13 mouse cellular contexts compared by ENCODE assay signal in the genomic region with DNA sequence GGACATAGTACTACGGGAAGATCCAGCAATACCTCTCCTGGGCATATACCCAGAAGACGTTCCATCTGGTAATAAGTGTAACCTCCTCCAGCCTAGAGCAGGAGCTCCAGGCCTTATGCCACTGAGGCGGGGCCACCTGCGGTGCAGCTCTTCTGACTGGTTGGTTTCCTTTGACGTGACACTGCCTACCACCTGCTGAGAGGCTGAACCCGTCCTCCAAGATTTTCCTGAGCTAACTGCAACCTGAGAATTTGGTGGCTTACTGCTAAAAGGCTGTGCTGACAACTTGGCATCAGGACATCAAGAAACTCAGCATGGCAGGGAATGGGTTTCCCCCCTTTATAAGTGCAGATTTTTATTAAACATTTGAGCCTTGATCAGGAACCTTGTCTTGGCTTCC. TPM values are rescaled to one million over a fixed set of nuclear protein-coding genes. Genes with fewer than 3 reads are reported as not detected.
"Had no signal": no experiment of that assay in that cellular context is flagged by ENCODE, and none has a peak within 500 bp of the region (broad histone marks: within the 10 kb centered on the region; RNA-seq: fewer than 3 reads in every experiment).

No protein-coding gene starts in this region.

- DNase-seq: lung, adult 18-20 months; lung, embryonic 14.5 days; lung, postnatal 10 days; lung, postnatal 4 days; midbrain, embryonic 14.5 days; retina, postnatal 1 day; right cerebral cortex, adult 18-20 months; right cerebral cortex, postnatal 25 days; right cerebral cortex, postnatal 4 days; spleen, adult 18-20 months; thymus, adult 18-20 months had no signal

RNA-seq across cellular contexts. Expression of a gene that starts 39.5 kb away (rescaled TPM):
- total RNA-seq: megakaryocyte, adult 5-6 weeks; megakaryocyte-erythroid progenitor cell, adult 5-6 weeks had no signal
